Mouse (Mus musculus) embryonic facial prominence, embryonic 10.5 days (tissue): Measurements from ENCODE around the gene Dchs2. TPM values are rescaled to one million over a fixed set of nuclear protein-coding genes. Genes with fewer than 3 reads are reported as not detected.
"Not testable (repeated sequence)": the region's sequence is repeated elsewhere in the genome, so short reads cannot be mapped to it uniquely, and the experiment has no call there.

Experiments
- DNase-seq: peaks from one replicate; pipeline ENCODE4 v3.0.0-alpha.2; 2017; ENCODE audit warnings: low spot score
- H3K27ac ChIP-seq: fragments of 300-500 bp; sonication (generic); replicated peaks from 2 replicates; pipeline ENCODE4 v1.5.1; 2016; ENCODE audit warnings: mild to moderate bottlenecking
- H3K27me3 ChIP-seq: fragments of 300-500 bp; sonication (generic); replicated peaks from 2 replicates; pipeline ENCODE4 v1.6.1; 2016; ENCODE audit warnings: low read depth, mild to moderate bottlenecking; ENCODE audit not compliant: poor library complexity, severe bottlenecking
- H3K36me3 ChIP-seq: fragments of 300-500 bp; sonication (generic); replicated peaks from 2 replicates; pipeline ENCODE4 v1.6.1; 2016; ENCODE audit warnings: mild to moderate bottlenecking, moderate library complexity
- H3K4me1 ChIP-seq: fragments of 300-500 bp; sonication (generic); 2 replicates; pipeline ENCODE4 v1.6.1; 2016
- H3K4me3 ChIP-seq: fragments of 300-500 bp; sonication (generic); 2 replicates; pipeline ENCODE4 v1.5.1; 2016; ENCODE audit warnings: mild to moderate bottlenecking, moderate library complexity
- H3K9me3 ChIP-seq: fragments of 300-500 bp; sonication (generic); 2 replicates; pipeline ENCODE4 v1.6.1; 2016; ENCODE audit warnings: mild to moderate bottlenecking
- WGBS: fragments of 180-500 bp; shearing (Covaris S2); methylation state at CpG from one replicate; pipeline ENCODE4 v1.1.7; 2016; 5-methylcytosine and 5-hydroxymethylcytosine counted together
- polyA plus RNA-seq: library from polyadenylated mRNA; unstranded; fragments of >200 nt; fragmentation: Nextera tagmentation; extraction: Ambion mirVana; gene quantifications from 2 replicates; pipeline ENCODE4 v1.2.1, GENCODE M21; 2016

The Dchs2 gene
- polyA plus RNA-seq, 1 experiment from 2014 or later = 0.04 TPM

- H3K4me3 ChIP-seq, H3K36me3 ChIP-seq, H3K27ac ChIP-seq, DNase-seq, H3K9me3 ChIP-seq: not testable (repeated sequence)
- Histone ChIP-seq H3K4me1 (peaks cover 22% of the 10 kb centered on the region), H3K27me3 (peaks cover 47% of the 10 kb centered on the region)
- WGBS = 94% methylated on average over 9 of the region's 9 CpGs
Observed at GRCm38 (mm10) chr3:83123945-83124344, 3.8 kb upstream of the Dchs2 start.

GRCm38 (mm10) chr3:83127088-83127725 lies 541 bp upstream of the Dchs2 start:
- Histone ChIP-seq H3K36me3 (no peaks in the 10 kb centered on the region), H3K4me1 (peaks cover 26% of the 10 kb centered on the region), H3K27me3 (peaks cover 78% of the 10 kb centered on the region), H3K27ac (0 out of 2 replicates have a peak overlapping the region, but pooled peaks have one; percentile 14), H3K9me3 (no peaks in the 10 kb centered on the region), H3K4me3 (peak overlapping the region; percentile 68)
- WGBS = 0% methylated on average over 37 of the region's 37 CpGs
- DNase-seq = peak; percentile 65

- Histone ChIP-seq H3K9me3 (no peaks in the 10 kb centered on the region), H3K27me3 (peaks cover 90% of the 10 kb centered on the region), H3K4me3 (peak overlapping the region; percentile 68), H3K36me3 (no peaks in the 10 kb centered on the region), H3K27ac (no peak overlapping the region), H3K4me1 (peaks cover 26% of the 10 kb centered on the region)
- peak; percentile 63 for DNase-seq
- under 1% methylated on average over 43 of the region's 43 CpGs for WGBS
Observed at GRCm38 (mm10) chr3:83128449-83128922, 738 bp downstream of the Dchs2 start.

- 3% methylated on average over 22 of the region's 22 CpGs for WGBS
- peak; percentile 22 for DNase-seq
- no peaks in the 10 kb centered on the region for H3K36me3 ChIP-seq
- peaks cover 90% of the 10 kb centered on the region for H3K27me3 ChIP-seq
- H3K27ac ChIP-seq = no peak overlapping the region
- H3K4me1 ChIP-seq = peaks cover 26% of the 10 kb centered on the region
- peak overlapping the region; percentile 68 for H3K4me3 ChIP-seq
- H3K9me3 ChIP-seq = no peaks in the 10 kb centered on the region
Observed at GRCm38 (mm10) chr3:83129151-83129550, 1.4 kb downstream of the Dchs2 start.

- H3K36me3 ChIP-seq = no peaks in the 10 kb centered on the region
- DNase-seq = no peak
- no peak overlapping the region for H3K27ac ChIP-seq
- H3K9me3 ChIP-seq = no peaks in the 10 kb centered on the region
- H3K27me3 ChIP-seq = peaks cover 19% of the 10 kb centered on the region
- no peak overlapping the region for H3K4me3 ChIP-seq
- H3K4me1 ChIP-seq = no peaks in the 10 kb centered on the region
- 59% methylated on average over 7 of the region's 7 CpGs for WGBS
Observed at GRCm38 (mm10) chr3:83136413-83136812, 8.7 kb downstream of the Dchs2 start.

GRCm38 (mm10) chr3:83138820-83139219 lies 11.1 kb downstream of the Dchs2 start:
- Histone ChIP-seq H3K4me1 (no peaks in the 10 kb centered on the region), H3K27me3 (no peaks in the 10 kb centered on the region), H3K36me3 (no peaks in the 10 kb centered on the region), H3K9me3 (no peaks in the 10 kb centered on the region), H3K27ac (no peak overlapping the region), H3K4me3 (no peak overlapping the region)
- WGBS = 77% methylated on average over 2 of the region's 2 CpGs
- DNase-seq = no peak

- no peaks in the 10 kb centered on the region for H3K9me3 ChIP-seq
- H3K4me3 ChIP-seq = no peak overlapping the region
- DNase-seq = no peak
- WGBS = 82% methylated on average over 3 of the region's 3 CpGs
- no peaks in the 10 kb centered on the region for H3K36me3 ChIP-seq
- no peaks in the 10 kb centered on the region for H3K4me1 ChIP-seq
- H3K27me3 ChIP-seq = no peaks in the 10 kb centered on the region
- no peak overlapping the region for H3K27ac ChIP-seq
Observed at GRCm38 (mm10) chr3:83145610-83146009, 17.9 kb downstream of the Dchs2 start.

GRCm38 (mm10) chr3:83147273-83148054 lies 19.7 kb downstream of the Dchs2 start:
- Histone ChIP-seq H3K36me3 (no peaks in the 10 kb centered on the region), H3K4me3 (no peak overlapping the region), H3K9me3 (no peaks in the 10 kb centered on the region), H3K27ac (no peak overlapping the region), H3K4me1 (no peaks in the 10 kb centered on the region), H3K27me3 (no peaks in the 10 kb centered on the region)
- 81% methylated on average over 6 of the region's 6 CpGs for WGBS
- DNase-seq = no peak

- Histone ChIP-seq H3K4me3 (no peak overlapping the region), H3K27me3 (no peaks in the 10 kb centered on the region), H3K36me3 (no peaks in the 10 kb centered on the region), H3K27ac (no peak overlapping the region), H3K4me1 (no peaks in the 10 kb centered on the region), H3K9me3 (no peaks in the 10 kb centered on the region)
- no peak for DNase-seq
- WGBS = 78% methylated on average over 4 of the region's 4 CpGs
Observed at GRCm38 (mm10) chr3:83148055-83148447, 20.3 kb downstream of the Dchs2 start.

GRCm38 (mm10) chr3:83148508-83148907 lies 20.8 kb downstream of the Dchs2 start:
- H3K9me3 ChIP-seq = no peaks in the 10 kb centered on the region
- no peaks in the 10 kb centered on the region for H3K27me3 ChIP-seq
- H3K4me1 ChIP-seq = no peaks in the 10 kb centered on the region
- 76% methylated on average over 3 of the region's 3 CpGs for WGBS
- DNase-seq = no peak
- no peak overlapping the region for H3K27ac ChIP-seq
- H3K36me3 ChIP-seq = no peaks in the 10 kb centered on the region
- no peak overlapping the region for H3K4me3 ChIP-seq

GRCm38 (mm10) chr3:83155600-83155999 lies 27.9 kb downstream of the Dchs2 start:
- Histone ChIP-seq H3K4me3 (no peak overlapping the region), H3K4me1 (peaks cover 4% of the 10 kb centered on the region; the same call in 1 of the 2 replicates), H3K27ac (no peak overlapping the region), H3K27me3 (no peaks in the 10 kb centered on the region), H3K9me3 (no peaks in the 10 kb centered on the region), H3K36me3 (no peaks in the 10 kb centered on the region)
- no peak for DNase-seq
- WGBS = 72% methylated on average over 4 of the region's 4 CpGs

GRCm38 (mm10) chr3:83156165-83156564 lies 28.4 kb downstream of the Dchs2 start:
- no peak overlapping the region for H3K27ac ChIP-seq
- whole genome bisulfite sequencing = 89% methylated on average over 4 of the region's 4 CpGs
- H3K9me3 ChIP-seq = no peaks in the 10 kb centered on the region

More at GRCm38 (mm10) chr3:83156165-83156564, 28.4 kb downstream of the Dchs2 start:
- H3K36me3 ChIP-seq = no peaks in the 10 kb centered on the region
- H3K4me1 ChIP-seq = peaks cover 4% of the 10 kb centered on the region; the same call in 1 of the 2 replicates
- H3K27me3 ChIP-seq = no peaks in the 10 kb centered on the region
- H3K4me3 ChIP-seq = no peak overlapping the region
- DNase-seq = no peak
